Mouse (Mus musculus): ENCODE data around the gene Slx4.

- TF ChIP-seq CTCF (IDR thresholded peaks at IDR 0.05; ENCODE audit: low read depth, low read length): no peak
- no peak for TF ChIP-seq POLR2A (IDR thresholded peaks at IDR 0.05; ENCODE audit: insufficient read depth, low read length)
Observed at GRCm38 (mm10) chr16:4036807-4037206, 33.2 kb upstream of the Slx4 start, which contains the start of gene Dnase1.

Data from ES-Bruce4 (cell line).